Mouse (Mus musculus) left cerebral cortex, adult 18-20 months (tissue): Measurements from ENCODE around the gene Washc4. TPM values are rescaled to one million over a fixed set of nuclear protein-coding genes. Genes with fewer than 3 reads are reported as not detected.

Experiments
- DNase-seq, 2 experiments: peaks; one replicate each; pipeline ENCODE4 v3.0.0; 2021 to 2022; ENCODE audit warnings: low spot score in 2 of 2, mixed read lengths in 1 of 2
- total RNA-seq, 2 experiments: library from RNA; stranded (reverse); gene quantifications; 2 replicates each; pipeline ENCODE4 v1.2.3; 2021

Washc4 gene
- total RNA-seq, 2 experiments from 2014 or later, result 24.6 to 26.4 TPM

- no peak for DNase-seq
Observed at GRCm38 (mm10) chr10:83592616-83593015, 49.1 kb downstream of the Washc4 start.

DNA sequence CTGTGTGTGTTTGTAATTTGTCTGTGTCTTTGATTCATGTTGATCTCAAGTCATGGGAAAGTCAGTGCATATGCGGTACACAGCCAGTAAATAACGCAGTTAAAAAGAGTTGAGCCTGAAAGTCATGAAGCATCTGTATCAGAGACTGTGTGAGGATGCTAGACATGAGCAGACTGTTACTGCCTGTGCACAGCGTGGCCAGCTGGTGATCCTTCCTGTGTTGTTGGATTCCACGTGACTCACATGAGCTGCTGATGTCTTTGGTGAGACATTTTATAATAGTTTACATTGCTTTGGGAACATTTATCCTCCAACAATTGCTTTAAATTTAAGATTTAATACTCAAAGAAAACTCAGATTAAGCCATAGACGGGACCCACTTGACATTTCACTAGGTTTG is 51.0 kb downstream of the Washc4 start:
- no peak for DNase-seq

GRCm38 (mm10) chr10:83600650-83601049 is 57.1 kb downstream of the Washc4 start:
- peak in 1 of 2 experiments; percentile 1 for DNase-seq

DNA sequence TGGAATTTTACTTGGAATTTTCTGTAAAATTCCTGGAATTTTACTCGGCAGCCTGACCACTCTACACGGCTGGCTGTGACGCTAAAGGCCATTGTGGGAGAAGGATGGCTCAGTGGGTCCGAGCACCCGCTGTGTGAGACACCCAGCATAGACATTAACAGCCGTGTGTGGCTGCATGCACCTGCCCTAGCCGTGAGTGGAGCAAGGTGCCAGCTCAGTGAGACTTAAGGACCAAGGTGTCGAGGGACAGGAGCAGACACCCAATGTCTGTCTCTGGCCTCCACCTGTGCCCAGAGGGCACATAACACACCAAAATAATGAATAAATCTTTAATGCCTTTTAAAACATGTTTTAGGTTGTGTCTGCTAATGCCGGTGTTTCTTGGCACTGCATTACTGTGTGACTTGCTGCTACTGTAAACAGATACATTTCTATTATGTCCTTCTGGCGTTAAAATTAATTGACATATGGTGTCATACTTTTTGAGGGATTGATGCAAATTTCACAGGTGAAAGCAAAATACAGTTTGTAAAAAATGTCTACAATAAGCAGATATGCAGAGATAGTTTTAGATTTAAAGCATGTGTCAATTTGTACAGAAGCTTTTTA is 60.5 kb downstream of the Washc4 start:
- DNase-seq, result peak in 1 of 2 experiments; percentile 0

DNA sequence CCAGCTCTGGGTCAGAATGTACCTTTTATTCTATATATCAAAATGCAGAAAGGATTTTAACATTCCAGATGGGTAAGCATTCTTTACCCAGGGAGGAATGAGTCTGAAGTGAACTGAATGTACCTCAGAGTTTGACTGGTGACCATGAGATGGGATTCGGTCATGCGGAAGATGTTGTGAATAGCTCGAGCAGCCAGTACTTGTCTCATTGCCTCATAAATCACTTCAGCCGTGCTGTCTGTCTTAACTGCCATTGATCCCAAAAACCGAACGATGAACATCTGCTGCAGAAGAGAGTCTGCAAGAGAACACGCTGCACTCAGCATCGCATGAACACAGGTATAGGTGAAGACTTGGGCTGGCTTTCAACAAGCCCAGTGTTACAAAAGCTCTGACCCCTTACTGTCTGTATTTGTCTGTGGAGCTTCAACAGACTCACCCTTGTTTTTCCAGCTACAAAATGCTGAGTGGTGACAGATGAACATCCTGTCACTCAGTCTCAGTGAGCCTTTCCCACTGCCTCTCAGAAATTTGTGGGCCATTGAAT is 62.2 kb downstream of the Washc4 start:
- DNase-seq, result no peak

DNA sequence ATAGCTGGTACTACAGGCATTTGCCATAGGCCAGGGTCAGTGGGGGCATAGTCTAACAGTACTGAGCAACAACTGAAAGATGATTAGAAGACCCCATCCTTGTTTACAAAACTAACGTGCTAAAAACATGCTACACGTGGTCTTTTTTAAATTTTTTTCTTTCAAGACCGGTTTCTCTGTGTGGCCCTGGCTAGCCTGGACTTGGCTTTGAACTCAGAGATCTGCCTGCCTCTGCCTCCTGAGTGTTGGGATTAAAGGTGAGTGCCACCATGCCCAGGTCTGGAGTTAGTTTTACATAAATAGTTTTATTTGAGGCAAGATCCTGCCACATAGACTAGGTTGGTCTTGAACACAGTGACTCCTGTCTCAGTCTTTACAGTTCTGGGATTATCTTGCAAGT is 63.6 kb downstream of the Washc4 start:
- DNase-seq, result no peak

- no peak for DNase-seq
Observed at GRCm38 (mm10) chr10:83608596-83608995, 65.0 kb downstream of the Washc4 start.

- DNase-seq, result no peak
Observed at GRCm38 (mm10) chr10:83610518-83610917, 67.0 kb downstream of the Washc4 start.

DNA sequence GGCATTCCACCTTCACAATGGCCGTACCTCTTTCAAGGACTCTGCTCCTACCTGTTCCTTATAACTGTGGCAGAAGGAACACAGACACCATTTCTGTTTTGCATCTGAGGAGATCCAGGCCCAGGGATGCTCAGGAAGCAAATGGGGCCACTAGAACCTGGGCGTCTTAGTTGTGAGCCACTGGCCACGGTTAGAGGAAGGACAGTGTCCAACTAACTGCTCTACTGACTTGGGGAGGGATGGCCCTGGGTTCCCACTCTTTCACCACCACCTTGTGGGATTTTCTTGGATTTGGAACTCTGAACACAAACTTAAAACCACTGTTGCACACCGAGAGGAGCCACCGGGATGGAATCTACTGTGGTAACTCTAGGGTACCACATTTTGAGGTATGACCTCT is 68.3 kb downstream of the Washc4 start:
- DNase-seq, result no peak

DNA sequence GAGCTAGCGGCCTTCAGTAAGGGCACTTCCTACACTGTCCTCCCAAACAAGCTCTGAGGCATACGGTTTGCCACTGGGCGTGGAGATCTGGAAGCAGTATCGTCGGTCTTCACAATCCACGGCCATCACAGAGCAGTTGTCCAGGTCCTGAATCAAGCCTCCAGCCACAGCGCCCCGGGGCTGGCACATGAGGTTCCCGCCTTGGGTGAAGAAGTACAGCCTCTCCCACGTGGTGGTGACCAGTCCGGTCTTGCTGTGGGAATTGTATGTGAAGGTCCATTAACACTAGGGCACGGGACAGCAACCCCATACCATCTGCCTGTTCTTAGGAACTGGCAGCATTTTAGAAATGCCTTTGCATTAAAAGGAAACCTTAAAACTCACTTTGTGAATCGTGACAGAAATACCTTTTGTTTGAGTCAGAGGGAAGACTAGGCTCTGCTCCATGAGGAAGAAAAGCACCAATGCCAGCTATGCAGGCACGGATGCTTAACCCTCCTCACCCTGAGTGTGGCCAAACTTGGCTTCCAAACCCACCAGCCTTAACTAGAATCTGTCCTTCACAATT is 69.2 kb downstream of the Washc4 start:
- DNase-seq, result no peak

- no peak for DNase-seq
Observed at GRCm38 (mm10) chr10:83617366-83617765, 73.8 kb downstream of the Washc4 start.

DNA sequence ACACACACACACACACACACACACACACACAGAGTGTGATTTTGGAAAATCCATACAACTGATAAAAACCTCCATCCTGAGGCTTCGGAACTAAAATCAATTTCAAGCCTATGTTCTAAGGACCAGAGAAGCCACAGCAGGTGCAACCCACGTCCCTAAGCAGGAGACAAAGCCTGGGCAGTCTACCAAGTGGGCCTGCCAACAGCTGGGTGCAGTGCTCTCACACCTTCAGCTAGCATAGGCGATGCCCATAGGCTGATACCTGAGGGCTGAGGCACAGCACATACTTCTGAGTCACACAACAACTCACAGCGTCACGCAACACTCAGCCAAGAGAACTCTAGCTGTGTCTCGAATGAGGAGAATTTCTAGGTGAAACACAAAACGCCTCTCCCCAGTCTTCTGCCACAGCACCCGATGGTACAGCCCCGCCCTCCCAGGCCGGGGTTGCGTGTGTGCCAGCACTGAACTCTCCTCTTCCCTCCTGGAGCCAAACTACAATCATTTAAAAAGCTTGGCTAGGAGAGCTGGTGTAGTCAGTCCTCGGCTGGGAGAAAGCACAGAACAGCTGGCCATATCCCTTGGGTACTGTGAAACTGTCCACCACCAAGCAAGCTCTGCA is 75.4 kb downstream of the Washc4 start:
- peak in 1 of 2 experiments; percentile 27 for DNase-seq

GRCm38 (mm10) chr10:83620350-83621055 is 77.0 kb downstream of the Washc4 start:
- DNase-seq, result no peak

- DNase-seq, result no peak
Observed at GRCm38 (mm10) chr10:83624065-83624464, 80.5 kb downstream of the Washc4 start.

- no peak for DNase-seq
Observed at GRCm38 (mm10) chr10:83624841-83625240, 81.3 kb downstream of the Washc4 start.

GRCm38 (mm10) chr10:83627113-83627687 is 83.6 kb downstream of the Washc4 start:
- no peak for DNase-seq

- DNase-seq, result no peak
Observed at GRCm38 (mm10) chr10:83628241-83628640, 84.7 kb downstream of the Washc4 start.

DNA sequence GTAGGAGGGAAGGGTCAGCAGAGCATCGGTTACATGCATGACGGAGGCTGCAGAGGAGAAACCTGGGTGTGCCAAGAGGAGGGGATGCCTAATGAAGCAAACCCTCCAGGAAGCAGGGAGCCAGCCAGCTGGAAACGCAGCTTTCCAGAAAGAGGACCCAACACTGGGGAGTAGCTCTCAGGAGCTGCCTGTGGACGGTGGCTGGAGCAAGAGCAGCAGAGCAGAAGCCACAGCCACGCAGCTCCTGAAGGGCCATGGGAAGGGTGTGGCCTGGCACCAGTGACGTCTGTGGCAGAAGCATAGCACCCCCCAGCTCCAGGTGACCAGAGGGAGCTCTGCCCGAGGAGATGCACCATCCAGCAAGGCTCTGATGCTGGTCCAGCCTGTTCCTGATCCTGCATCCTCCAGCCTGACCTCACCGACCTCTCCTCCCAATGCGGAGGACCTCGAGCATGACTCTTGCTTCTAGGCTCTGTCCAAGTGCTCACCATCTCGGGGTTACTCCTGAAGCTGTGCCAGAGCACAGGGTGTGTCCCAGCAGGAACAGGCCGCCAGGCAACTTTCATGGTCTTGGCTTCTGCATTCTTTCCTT is 85.7 kb downstream of the Washc4 start:
- no peak for DNase-seq

DNA sequence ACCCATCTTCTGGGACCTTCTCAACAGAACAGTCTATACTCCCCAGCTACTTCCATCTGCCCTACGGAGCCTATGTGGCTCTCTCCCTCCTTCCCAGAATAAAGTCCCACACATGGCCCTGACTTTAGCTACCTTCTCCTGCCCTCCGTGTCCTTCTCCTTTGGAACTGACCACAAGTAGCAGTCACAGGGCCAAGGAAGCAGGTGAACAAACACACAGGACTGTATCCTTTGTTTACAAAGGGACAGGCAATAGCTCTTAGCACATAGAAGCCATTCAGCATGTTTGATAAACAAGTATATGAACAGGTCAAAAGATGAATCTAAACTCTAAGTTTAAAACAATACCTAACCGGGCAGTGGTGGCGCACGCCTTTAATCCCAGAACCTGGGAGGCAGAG is 86.3 kb downstream of the Washc4 start:
- no peak for DNase-seq

GRCm38 (mm10) chr10:83630899-83631298 is 87.3 kb downstream of the Washc4 start:
- no peak for DNase-seq

DNA sequence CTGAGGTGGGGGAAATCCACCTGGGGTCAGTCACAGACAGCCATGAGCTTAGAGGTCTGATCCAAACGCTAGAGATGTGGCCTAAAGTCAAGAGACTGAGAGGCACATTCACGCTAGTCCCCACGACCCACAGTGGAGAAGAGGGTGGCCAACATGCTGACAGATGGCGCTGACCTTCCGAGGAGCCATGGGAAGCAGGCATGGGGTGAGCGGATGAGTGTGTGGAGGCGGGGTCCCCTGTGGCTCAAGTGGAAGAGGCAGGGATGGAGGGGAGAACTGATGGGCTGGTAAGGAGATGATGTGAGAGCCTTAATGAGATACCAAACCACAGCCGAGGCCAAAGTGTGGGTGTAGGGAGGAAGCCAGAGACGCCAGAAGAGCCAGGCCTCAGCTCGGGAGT is 88.2 kb downstream of the Washc4 start:
- no peak for DNase-seq
